Mouse (Mus musculus): Measurements from ENCODE around the gene Tex264. TPM values are rescaled to one million over a fixed set of nuclear protein-coding genes. Genes with fewer than 3 reads are reported as not detected.
"Not testable (repeated sequence)": the region's sequence is repeated elsewhere in the genome, so short reads cannot be mapped to it uniquely, and the experiment has no call there.

Tex264 gene
- polyA plus RNA-seq, 1 experiment from 2014 or later, result 52.5 TPM

GRCm38 (mm10) chr9:106632185-106632584 lies 53.5 kb downstream of the Tex264 start:
- Histone ChIP-seq H3K4me2 (ENCODE audit: low read depth, low read length) (no peak overlapping the region), H3K9ac (ENCODE audit: low read length) (no peak overlapping the region), H3K4me1 (ENCODE audit: control insufficient read depth, insufficient read depth, low read length) (no peaks in the 10 kb centered on the region), H3K27ac (ENCODE audit: low read length) (no peak overlapping the region), H3K27me3 (ENCODE audit: control insufficient read depth, insufficient read depth, low read length) (no peaks in the 10 kb centered on the region), H3K36me3 (ENCODE audit: control insufficient read depth, insufficient read depth) (no peaks in the 10 kb centered on the region), H3K9me3 (replicated peaks; ENCODE audit: control insufficient read depth, low read length) (no peaks in the 10 kb centered on the region), H3K4me3 (ENCODE audit: low read length) (no peak overlapping the region)
- 60% methylated on average over 5 of the region's 5 CpGs for WGBS
- ATAC-seq (replicated peaks; ENCODE audit: extremely low read depth, insufficient read depth, low FRiP score), result no peak

DNA sequence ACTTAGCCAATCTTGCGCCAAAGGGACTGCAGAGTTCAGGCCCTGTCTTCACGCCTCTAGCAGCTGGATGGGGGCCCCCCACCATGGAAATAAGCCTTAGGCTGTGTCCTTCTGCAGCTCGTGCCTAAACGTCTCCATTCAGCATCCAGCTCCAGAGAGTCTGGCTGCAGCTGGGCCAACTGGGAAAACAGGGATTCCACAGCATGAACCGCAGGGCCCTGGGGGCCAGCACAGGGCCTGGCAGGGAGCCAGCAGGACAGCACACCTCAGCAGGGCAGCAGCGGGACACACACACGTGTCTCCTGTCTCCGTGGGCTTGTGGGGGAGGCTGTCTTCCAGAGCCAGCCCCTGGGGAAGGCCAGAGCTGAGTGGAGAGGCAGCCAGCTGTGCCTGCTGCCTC lies 57.9 kb downstream of the Tex264 start:
- H3K27ac ChIP-seq (ENCODE audit: low read length); H3K27me3 ChIP-seq (ENCODE audit: control insufficient read depth, insufficient read depth, low read length); H3K4me3 ChIP-seq (ENCODE audit: low read length); H3K36me3 ChIP-seq (ENCODE audit: control insufficient read depth, insufficient read depth); H3K4me1 ChIP-seq (ENCODE audit: control insufficient read depth, insufficient read depth, low read length); H3K9me3 ChIP-seq (replicated peaks; ENCODE audit: control insufficient read depth, low read length); ATAC-seq (replicated peaks; ENCODE audit: extremely low read depth, insufficient read depth, low FRiP score); H3K9ac ChIP-seq (ENCODE audit: low read length); H3K4me2 ChIP-seq (ENCODE audit: low read depth, low read length): not testable (repeated sequence)
- WGBS, result 20% methylated on average over 8 of the region's 8 CpGs

- ATAC-seq (replicated peaks; ENCODE audit: extremely low read depth, insufficient read depth, low FRiP score), result no peak
- no peaks in the 10 kb centered on the region for H3K27me3 ChIP-seq (ENCODE audit: control insufficient read depth, insufficient read depth, low read length)
- no peak within 1 kb of the TSS for H3K4me3 ChIP-seq (ENCODE audit: low read length)
- H3K9ac ChIP-seq (ENCODE audit: low read length), result no peak within 1 kb of the TSS
- no peak within 1 kb of the TSS for H3K27ac ChIP-seq (ENCODE audit: low read length)
- H3K36me3 ChIP-seq (ENCODE audit: control insufficient read depth, insufficient read depth), result no peaks in the 10 kb centered on the region
- H3K4me2 ChIP-seq (ENCODE audit: low read depth, low read length), result no peak within 1 kb of the TSS
- no peaks in the 10 kb centered on the region for H3K4me1 ChIP-seq (ENCODE audit: control insufficient read depth, insufficient read depth, low read length)
- no peaks in the 10 kb centered on the region for H3K9me3 ChIP-seq (replicated peaks; ENCODE audit: control insufficient read depth, low read length)
- whole genome bisulfite sequencing, result 65% methylated on average over 2 of the region's 2 CpGs
These were observed 59.4 kb downstream of the Tex264 start, which contains the start of gene Iqcf6 for GRCm38 (mm10) chr9:106626282-106626681. Gene Iqcf6, plus strand, starts transcription at chr9:106626582.

DNA sequence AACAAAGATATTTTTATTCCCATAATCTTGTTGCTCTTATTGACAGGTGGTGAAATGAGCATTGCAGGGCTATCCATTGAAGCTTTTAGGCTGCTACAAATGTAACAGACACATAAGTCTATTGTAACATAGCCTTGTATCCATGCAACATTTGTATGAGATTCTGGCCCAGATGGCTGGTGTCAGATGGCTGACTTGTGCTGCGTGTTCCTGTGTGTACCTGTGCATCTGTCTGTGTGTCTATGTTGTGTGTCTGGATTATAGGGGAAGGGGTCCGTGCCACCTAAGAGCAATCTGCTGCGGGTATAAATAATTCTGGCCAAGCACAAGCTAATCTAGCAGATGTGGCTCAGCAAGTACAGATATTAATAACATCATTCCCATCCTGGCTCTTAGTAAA lies 68.2 kb downstream of the Tex264 start:
- ATAC-seq (replicated peaks; ENCODE audit: extremely low read depth, insufficient read depth, low FRiP score), result no peak
- H3K36me3 ChIP-seq (ENCODE audit: control insufficient read depth, insufficient read depth), result no peaks in the 10 kb centered on the region
- no peak overlapping the region for H3K9ac ChIP-seq (ENCODE audit: low read length)
- H3K27ac ChIP-seq (ENCODE audit: low read length), result no peak overlapping the region
- H3K4me2 ChIP-seq (ENCODE audit: low read depth, low read length), result no peak overlapping the region
- no peak overlapping the region for H3K4me3 ChIP-seq (ENCODE audit: low read length)
- no peaks in the 10 kb centered on the region; the same call in 1 of the 2 replicates for H3K9me3 ChIP-seq (replicated peaks; ENCODE audit: control insufficient read depth, low read length)
- no peaks in the 10 kb centered on the region for H3K27me3 ChIP-seq (ENCODE audit: control insufficient read depth, insufficient read depth, low read length)
- H3K4me1 ChIP-seq (ENCODE audit: control insufficient read depth, insufficient read depth, low read length), result no peaks in the 10 kb centered on the region
- WGBS, result 81% methylated on average over 3 of the region's 3 CpGs

GRCm38 (mm10) chr9:106616306-106616705 lies 69.4 kb downstream of the Tex264 start:
- no peak overlapping the region for H3K4me3 ChIP-seq (ENCODE audit: low read length)
- ATAC-seq (replicated peaks; ENCODE audit: extremely low read depth, insufficient read depth, low FRiP score), result no peak
- H3K9me3 ChIP-seq (replicated peaks; ENCODE audit: control insufficient read depth, low read length), result no peaks in the 10 kb centered on the region; the same call in 1 of the 2 replicates
- no peak overlapping the region for H3K27ac ChIP-seq (ENCODE audit: low read length)
- H3K36me3 ChIP-seq (ENCODE audit: control insufficient read depth, insufficient read depth), result no peaks in the 10 kb centered on the region
- no peaks in the 10 kb centered on the region for H3K27me3 ChIP-seq (ENCODE audit: control insufficient read depth, insufficient read depth, low read length)
- WGBS, result 72% methylated on average over 9 of the region's 9 CpGs
- H3K9ac ChIP-seq (ENCODE audit: low read length), result no peak overlapping the region
- H3K4me1 ChIP-seq (ENCODE audit: control insufficient read depth, insufficient read depth, low read length), result no peaks in the 10 kb centered on the region
- H3K4me2 ChIP-seq (ENCODE audit: low read depth, low read length), result no peak overlapping the region

GRCm38 (mm10) chr9:106614616-106615015 lies 71.1 kb downstream of the Tex264 start:
- no peak overlapping the region for H3K4me2 ChIP-seq (ENCODE audit: low read depth, low read length)
- no peak overlapping the region for H3K9ac ChIP-seq (ENCODE audit: low read length)
- ATAC-seq (replicated peaks; ENCODE audit: extremely low read depth, insufficient read depth, low FRiP score), result no peak
- H3K27ac ChIP-seq (ENCODE audit: low read length), result no peak overlapping the region
- H3K4me3 ChIP-seq (ENCODE audit: low read length), result no peak overlapping the region
- H3K27me3 ChIP-seq (ENCODE audit: control insufficient read depth, insufficient read depth, low read length), result no peaks in the 10 kb centered on the region
- WGBS, result 34% methylated on average over 3 of the region's 3 CpGs
- H3K9me3 ChIP-seq (replicated peaks; ENCODE audit: control insufficient read depth, low read length), result no peaks in the 10 kb centered on the region; the same call in 1 of the 2 replicates
- H3K36me3 ChIP-seq (ENCODE audit: control insufficient read depth, insufficient read depth), result no peaks in the 10 kb centered on the region
- no peaks in the 10 kb centered on the region for H3K4me1 ChIP-seq (ENCODE audit: control insufficient read depth, insufficient read depth, low read length)

DNA sequence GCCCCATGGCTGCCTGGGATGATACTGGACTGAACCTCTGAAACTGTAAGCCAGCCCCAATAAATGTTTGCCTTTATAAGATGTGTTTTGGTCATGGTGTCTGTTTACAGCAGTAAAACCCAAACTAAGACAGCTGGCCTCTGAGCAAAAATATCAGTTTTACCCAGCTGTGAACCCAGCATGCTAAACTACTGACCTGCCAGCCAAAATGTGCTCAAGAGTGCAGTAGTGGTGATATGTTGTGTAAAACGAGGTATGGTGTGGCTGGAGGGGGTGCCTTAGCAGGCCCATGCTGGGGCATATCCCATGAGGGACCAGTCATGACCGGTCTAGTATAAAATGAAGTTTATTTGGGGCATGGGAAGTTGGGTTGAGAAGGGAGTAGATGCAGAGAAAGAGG lies 71.8 kb downstream of the Tex264 start:
- no peaks in the 10 kb centered on the region for H3K27me3 ChIP-seq (ENCODE audit: control insufficient read depth, insufficient read depth, low read length)
- H3K9ac ChIP-seq (ENCODE audit: low read length), result no peak overlapping the region
- no peak overlapping the region for H3K4me3 ChIP-seq (ENCODE audit: low read length)
- 63% methylated on average over 2 of the region's 2 CpGs for WGBS
- ATAC-seq (replicated peaks; ENCODE audit: extremely low read depth, insufficient read depth, low FRiP score), result no peak
- H3K4me1 ChIP-seq (ENCODE audit: control insufficient read depth, insufficient read depth, low read length), result no peaks in the 10 kb centered on the region
- H3K27ac ChIP-seq (ENCODE audit: low read length), result no peak overlapping the region
- no peak overlapping the region for H3K4me2 ChIP-seq (ENCODE audit: low read depth, low read length)
- H3K9me3 ChIP-seq (replicated peaks; ENCODE audit: control insufficient read depth, low read length), result no peaks in the 10 kb centered on the region
- H3K36me3 ChIP-seq (ENCODE audit: control insufficient read depth, insufficient read depth), result no peaks in the 10 kb centered on the region

- Histone ChIP-seq H3K27ac (ENCODE audit: low read length) (no peak overlapping the region), H3K36me3 (ENCODE audit: control insufficient read depth, insufficient read depth) (no peaks in the 10 kb centered on the region), H3K4me3 (ENCODE audit: low read length) (no peak overlapping the region), H3K4me2 (ENCODE audit: low read depth, low read length) (no peak overlapping the region), H3K4me1 (ENCODE audit: control insufficient read depth, insufficient read depth, low read length) (no peaks in the 10 kb centered on the region), H3K27me3 (ENCODE audit: control insufficient read depth, insufficient read depth, low read length) (no peaks in the 10 kb centered on the region), H3K9ac (ENCODE audit: low read length) (no peak overlapping the region), H3K9me3 (replicated peaks; ENCODE audit: control insufficient read depth, low read length) (no peaks in the 10 kb centered on the region)
- WGBS, result 84% methylated on average over 4 of the region's 4 CpGs
- ATAC-seq (replicated peaks; ENCODE audit: extremely low read depth, insufficient read depth, low FRiP score), result no peak
These were observed 75.0 kb downstream of the Tex264 start for GRCm38 (mm10) chr9:106610727-106611126.

All from heart, embryonic 16.5 days (tissue).